Mouse (Mus musculus) brain, embryonic 14.5 days (tissue): ENCODE measurements at regions not wholly inside any gene's neighbourhood (a gene's known extent, or its start where the extent isn't known, plus 50 kb on each side); places are given as distances from the start of the nearest gene placed in this dataset.
"Not testable (repeated sequence)": the region's sequence is repeated elsewhere in the genome, so short reads cannot be mapped to it uniquely, and the experiment has no call there.

Experiments used
- CTCF ChIP-seq: fragments of 200-500 bp; IDR thresholded peaks from 2 replicates; pipeline ENCODE4 v1.5.1; 2012; ENCODE audit warnings: inconsistent platforms, mild to moderate bottlenecking, moderate library complexity, borderline replicate concordance; ENCODE audit not compliant: insufficient read depth, insufficient read length; ENCODE audit errors: extremely low read depth
- POLR2A ChIP-seq: fragments of 200-500 bp; IDR thresholded peaks from 2 replicates; pipeline ENCODE4 v1.6.1; 2012; ENCODE audit warnings: mild to moderate bottlenecking, inconsistent platforms, borderline replicate concordance; ENCODE audit not compliant: poor library complexity, insufficient read depth, insufficient read length, severe bottlenecking; ENCODE audit errors: extremely low read depth

- not testable (repeated sequence) for TF ChIP-seq CTCF, POLR2A
Observed at GRCm38 (mm10) chr13:50051746-50052145, 198.4 kb downstream of the Gm906 start.
